Mouse (Mus musculus) heart, postnatal 4 days (tissue): Measurements from ENCODE around the gene Wrnip1. TPM values are rescaled to one million over a fixed set of nuclear protein-coding genes. Genes with fewer than 3 reads are reported as not detected.
A peak's percentile ranks its signal among the peaks of the same experiment; 100 is the strongest.
"Not testable (repeated sequence)": the region's sequence is repeated elsewhere in the genome, so short reads cannot be mapped to it uniquely, and the experiment has no call there.

ENCODE experiments used
- DNase-seq: peaks from one replicate; pipeline ENCODE4 v3.0.0; 2021
- total RNA-seq, 2 experiments: library from RNA; stranded (reverse); gene quantifications; 2 replicates each; pipeline ENCODE4 v1.2.3; 2021

Gene Wrnip1
- total RNA-seq, 2 experiments from 2014 or later: 25.4 to 29.8 TPM

DNA sequence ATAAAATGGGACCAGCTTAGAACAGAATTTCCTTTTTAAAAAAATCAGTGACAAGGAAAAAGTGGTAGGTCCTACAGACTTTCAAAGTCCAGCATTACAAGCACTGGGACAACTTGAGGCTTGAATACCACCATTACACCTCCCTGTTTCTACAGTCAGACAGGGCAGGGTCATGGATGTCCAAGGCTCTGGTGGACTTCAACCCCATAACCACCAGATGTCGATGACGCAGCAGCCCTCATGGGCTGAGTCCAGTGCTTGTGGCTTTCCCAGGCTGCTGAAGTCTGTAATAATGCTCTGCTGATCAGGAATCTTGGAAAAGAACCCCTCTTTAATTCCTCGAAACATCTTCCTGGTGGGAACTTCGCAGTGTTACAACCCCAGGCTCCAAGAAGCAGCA is 50.7 kb downstream of the Wrnip1 start:
- DNase-seq: no peak

DNA sequence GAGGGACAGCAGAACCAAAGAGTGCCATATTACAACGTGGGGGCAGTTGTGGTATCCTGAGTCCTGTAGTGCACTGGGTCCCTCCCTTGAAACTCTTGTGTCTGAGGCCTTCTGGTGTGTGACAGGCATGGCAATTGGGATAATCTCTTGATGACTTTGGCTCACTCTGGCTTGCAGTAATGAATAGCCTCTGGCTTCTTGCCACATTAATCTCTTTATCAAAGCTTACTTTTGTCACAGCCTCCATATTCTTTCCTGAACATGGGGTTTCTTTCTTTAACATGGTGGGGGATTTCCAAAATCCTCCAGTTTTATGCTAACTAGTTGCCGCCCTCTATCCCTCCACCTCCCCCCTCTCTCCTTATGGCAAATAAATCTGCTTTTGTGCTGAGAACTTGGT is 51.2 kb downstream of the Wrnip1 start:
- DNase-seq: no peak

DNA sequence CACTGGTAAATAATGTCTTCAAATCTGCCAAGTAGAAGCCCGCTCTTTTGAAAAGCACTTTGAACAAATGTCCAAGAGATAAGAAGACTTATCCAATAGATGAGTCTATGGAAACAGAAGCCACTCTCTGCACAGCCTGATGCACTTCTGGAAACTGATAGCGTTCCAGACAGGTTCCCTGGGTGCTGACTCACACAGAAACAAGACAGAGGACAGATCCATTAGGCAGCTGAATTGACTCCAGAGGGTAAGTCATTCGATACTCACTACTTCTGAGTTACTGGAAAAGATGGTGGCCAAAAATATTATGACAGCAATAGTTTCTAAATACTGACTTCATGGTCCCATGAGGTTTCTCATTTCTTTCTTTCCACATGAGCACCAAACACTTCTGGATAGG is 59.0 kb downstream of the Wrnip1 start:
- DNase-seq: no peak

DNA sequence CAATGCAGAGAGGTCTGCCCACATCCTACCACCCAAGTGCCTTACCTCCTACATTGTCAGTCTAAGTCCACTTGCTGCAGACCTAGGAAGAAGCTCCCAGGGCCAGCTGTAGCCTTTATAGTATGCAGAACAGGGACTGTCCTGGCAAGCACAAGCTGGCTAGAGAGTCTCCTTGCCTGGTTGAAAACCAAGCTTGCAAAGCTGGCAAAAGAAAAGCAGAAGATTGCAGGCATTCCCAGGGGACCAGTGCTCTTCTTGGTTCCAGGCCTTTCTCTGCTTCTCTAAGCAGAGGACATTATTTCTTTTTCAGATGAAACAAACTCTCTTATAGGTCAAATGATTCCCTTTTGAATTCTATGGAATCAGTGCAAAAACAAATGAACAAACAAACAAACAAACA is 61.6 kb downstream of the Wrnip1 start:
- DNase-seq: no peak

DNA sequence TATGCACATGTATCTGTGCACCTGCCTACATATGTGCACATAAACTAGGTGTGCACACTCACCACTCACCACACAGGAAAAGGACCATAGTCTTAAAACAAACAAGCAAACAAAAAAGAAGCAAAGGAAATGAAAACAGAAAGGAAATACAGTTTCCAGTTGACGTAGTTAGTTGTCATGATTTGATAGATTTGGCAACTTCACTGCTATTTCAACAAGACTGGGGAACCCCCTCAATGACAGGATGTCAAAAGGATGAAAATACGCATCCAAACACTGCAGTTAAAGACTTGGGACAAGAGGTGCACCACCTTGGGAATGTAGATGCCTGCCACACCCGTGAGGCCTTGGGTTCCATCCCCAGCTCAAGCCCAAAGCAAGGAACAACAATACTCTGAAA is 62.7 kb downstream of the Wrnip1 start:
- DNase-seq: not testable (repeated sequence)

DNA sequence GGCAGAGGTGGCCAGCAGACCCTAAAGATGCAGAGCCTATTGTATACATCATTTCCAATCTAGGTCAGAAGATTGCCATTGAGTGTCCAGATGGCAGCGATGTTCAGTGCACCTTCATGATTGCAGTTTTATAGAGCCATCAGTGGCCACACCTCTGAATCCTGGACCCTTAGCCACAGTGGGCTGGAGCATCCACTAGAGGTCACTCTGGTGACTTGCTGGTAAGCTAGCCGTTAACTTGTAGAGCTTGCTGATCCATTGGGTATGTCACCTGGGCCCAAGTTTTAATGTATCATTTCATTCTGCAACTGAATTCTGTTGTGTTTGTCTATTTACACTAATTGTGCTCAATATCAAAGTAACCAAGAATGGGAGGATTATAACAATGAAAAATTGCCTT is 63.8 kb downstream of the Wrnip1 start:
- peak; percentile 17 for DNase-seq

DNA sequence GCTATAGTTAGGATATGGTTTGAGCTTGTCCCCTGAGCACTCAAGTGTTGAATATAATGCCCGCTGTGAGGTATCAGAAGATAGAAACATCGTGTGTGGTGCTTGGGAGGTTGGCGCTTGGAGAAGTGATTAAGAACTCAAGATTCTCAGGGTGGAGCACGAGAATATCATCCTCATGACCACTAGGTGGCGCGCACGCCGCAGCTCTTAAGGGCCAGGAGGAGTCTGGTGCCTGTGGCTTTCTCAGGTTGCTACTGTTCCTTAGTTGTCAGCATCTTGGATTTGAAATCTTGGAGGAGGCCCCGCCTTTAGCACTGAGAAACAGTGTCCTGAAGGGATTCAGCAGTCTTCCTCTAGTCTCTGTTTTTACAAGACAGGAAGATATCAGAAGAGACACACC is 64.6 kb downstream of the Wrnip1 start:
- DNase-seq: peak; percentile 75

DNA sequence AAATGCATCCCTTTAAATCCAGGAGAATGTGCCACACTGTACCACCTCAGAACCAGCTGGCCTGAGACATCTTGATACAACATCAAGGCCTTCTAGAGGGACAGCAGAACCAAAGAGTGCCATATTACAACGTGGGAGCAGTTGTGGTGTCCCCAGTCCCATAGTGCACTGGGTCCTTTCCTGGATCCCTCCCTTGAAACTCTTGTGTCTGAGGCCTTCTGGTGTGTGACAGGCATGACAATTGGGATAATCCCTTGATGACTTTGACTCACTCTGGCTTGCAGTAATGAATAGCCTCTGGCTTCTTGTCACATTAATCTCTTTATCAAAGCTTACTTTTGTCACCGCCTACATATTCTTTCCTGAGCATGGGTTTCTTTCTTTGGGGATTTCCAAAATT is 65.2 kb downstream of the Wrnip1 start:
- DNase-seq: no peak

DNA sequence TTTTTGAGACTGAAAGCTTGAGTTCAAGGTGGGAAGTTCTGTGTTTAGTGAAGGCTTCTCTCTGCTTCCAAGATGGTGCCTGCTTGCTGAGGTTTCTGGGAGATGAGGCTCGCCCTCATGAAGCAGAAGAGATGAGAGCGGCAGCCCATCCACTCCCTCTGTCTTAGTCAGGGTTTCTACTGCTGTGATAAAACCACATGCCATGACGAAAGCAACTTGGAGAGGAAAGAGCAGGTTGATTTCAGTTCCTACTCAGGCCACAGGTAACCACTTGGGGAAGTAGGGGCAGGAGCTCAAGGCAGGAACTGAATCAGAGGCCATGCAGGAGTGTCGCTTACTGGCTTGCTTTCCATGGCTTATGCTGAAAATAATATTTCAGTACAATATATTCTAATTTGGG is 66.4 kb downstream of the Wrnip1 start:
- DNase-seq: not testable (repeated sequence)

DNA sequence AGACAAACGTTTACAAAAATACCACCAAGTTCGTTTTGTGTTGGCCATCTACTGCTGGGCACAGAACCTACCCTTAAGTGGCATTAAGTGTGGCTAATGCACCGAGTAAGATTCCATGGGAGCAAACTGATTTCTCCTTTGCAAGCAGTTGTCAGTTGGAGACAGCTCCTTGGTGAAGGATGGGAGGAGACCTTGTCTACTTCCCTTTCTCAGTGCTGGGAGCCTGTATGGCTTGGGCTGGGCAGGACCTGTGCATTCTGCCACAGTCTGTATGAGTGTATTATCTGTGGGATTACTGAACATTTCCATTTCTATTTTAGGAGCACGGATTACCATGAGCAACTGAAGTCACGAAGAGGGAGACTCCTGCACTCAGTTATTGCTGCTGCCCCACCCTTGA is 67.0 kb downstream of the Wrnip1 start:
- no peak for DNase-seq

Other genes starting within 250 kb of the Wrnip1 start
- gene Mylk4, start 18.1 kb upstream of the Wrnip1 start, total RNA-seq: 10 to 100 TPM; 55.6 to 59.7 TPM
- gene D930007J09Rik, start 811 bp downstream of the Wrnip1 start, total RNA-seq: not detected
- 10 to 100 TPM; 10.2 to 10.3 TPM for gene Serpinb1a, start 49.1 kb downstream of the Wrnip1 start, total RNA-seq
- 1 to 10 TPM in 1 of 2 experiments, under 1 TPM in 1; 0.86 to 1.2 TPM for gene Serpinb1c, start 96.2 kb downstream of the Wrnip1 start, total RNA-seq
- 10 to 100 TPM; 21.8 to 25.0 TPM for gene Serpinb6b, start 163.2 kb downstream of the Wrnip1 start, total RNA-seq
- gene Serpinb9, start 201.2 kb downstream of the Wrnip1 start, total RNA-seq: 1 to 10 TPM; 6.8 TPM
- under 1 TPM; 0.26 to 0.99 TPM for gene Serpinb9b, start 225.4 kb downstream of the Wrnip1 start, total RNA-seq